ENCODE assay signal across 13 mouse cellular contexts in genomic region chr4:106970786-106971185, GRCm38 (mm10).
DNase-seq lines count a peak whose midpoint lies in the region; ATAC-seq and TF ChIP-seq lines count a peak whose summit lies in the region.
"Had no signal": no experiment of that assay in that cellular context is flagged by ENCODE, and none has a peak within 500 bp of the region (broad histone marks: within the 10 kb centered on the region; RNA-seq: fewer than 3 reads in every experiment).

No protein-coding gene starts in this region.

- no peak for TF ChIP-seq POLR2A in bone marrow macrophage, adult 2 months (IDR thresholded peaks at IDR 0.05; ENCODE audit: borderline replicate concordance, low read depth, low read length)

- no peak for TF ChIP-seq CTCF in bone marrow macrophage, adult 2 months (IDR thresholded peaks at IDR 0.05; ENCODE audit: low read depth, low read length)

- peaks cover 87% of the 10 kb centered on the region for H3K4me1 ChIP-seq in hindbrain, embryonic 12.5 days
- peaks cover 30% of the 10 kb centered on the region for H3K4me1 ChIP-seq in hindbrain, embryonic 11.5 days (replicated peaks; ENCODE audit: control insufficient read depth, insufficient read depth, low read length)
- H3K4me1 ChIP-seq in bone marrow macrophage, adult 2 months (ENCODE audit: control insufficient read depth, insufficient read depth, low read length): peaks cover 12% of the 10 kb centered on the region
- H3K4me1 ChIP-seq in megakaryocyte, embryonic 14.5 days: peaks cover 91% of the 10 kb centered on the region

- no peak overlapping the region for H3K4me2 ChIP-seq in hindbrain, embryonic 12.5 days (replicated peaks)
- H3K4me2 ChIP-seq in hindbrain, embryonic 11.5 days (replicated peaks; ENCODE audit: low read depth, low read length): no peak overlapping the region
- H3K4me2 ChIP-seq: embryonic facial prominence, embryonic 12.5 days; kidney, embryonic 15.5 days had no signal

- no peak overlapping the region for H3K4me3 ChIP-seq in hindbrain, embryonic 12.5 days
- no peak overlapping the region for H3K4me3 ChIP-seq in hindbrain, embryonic 11.5 days (ENCODE audit: low read depth, low read length)
- H3K4me3 ChIP-seq in bone marrow macrophage, adult 2 months (ENCODE audit: insufficient read depth, low read length): no peak overlapping the region
- peak overlapping the region; percentile 62 for H3K4me3 ChIP-seq in megakaryocyte, embryonic 14.5 days (replicated peaks)
- H3K4me3 ChIP-seq: embryonic facial prominence, embryonic 12.5 days; heart, embryonic 10.5 days; kidney, embryonic 15.5 days had no signal

- H3K9me3 ChIP-seq in hindbrain, embryonic 12.5 days (replicated peaks): no peaks in the 10 kb centered on the region
- no peaks in the 10 kb centered on the region for H3K9me3 ChIP-seq in hindbrain, embryonic 11.5 days (ENCODE audit: control insufficient read depth, low read length)
- peaks cover 1% of the 10 kb centered on the region for H3K9me3 ChIP-seq in megakaryocyte, embryonic 14.5 days
- H3K9me3 ChIP-seq: embryonic facial prominence, embryonic 12.5 days; heart, embryonic 10.5 days; kidney, embryonic 15.5 days had no signal

- H3K36me3 ChIP-seq in hindbrain, embryonic 12.5 days: 0 out of 2 replicates have a peak, but pooled peaks cover under 1% of the 10 kb centered on the region
- H3K36me3 ChIP-seq in hindbrain, embryonic 11.5 days (ENCODE audit: control insufficient read depth, insufficient read depth, low read length): no peaks in the 10 kb centered on the region
- peaks cover 32% of the 10 kb centered on the region for H3K36me3 ChIP-seq in megakaryocyte, embryonic 14.5 days (replicated peaks; ENCODE audit: low read length)

- 0 out of 2 replicates have a peak overlapping the region, but pooled peaks have one; percentile 19 for H3K27ac ChIP-seq in hindbrain, embryonic 12.5 days
- H3K27ac ChIP-seq in hindbrain, embryonic 11.5 days (ENCODE audit: low read depth, low read length): no peak overlapping the region
- peak overlapping the region; percentile 13; the same call in 1 of the 2 replicates for H3K27ac ChIP-seq in bone marrow macrophage, adult 2 months (ENCODE audit: insufficient read depth, low read depth, low read length)
- H3K27ac ChIP-seq: embryonic facial prominence, embryonic 12.5 days; kidney, embryonic 15.5 days had no signal

- DNase-seq in hindbrain, embryonic 11.5 days (ENCODE audit: low spot score): no peak
- peak; percentile 72 for DNase-seq in 416B (ENCODE audit: low read depth)
- DNase-seq in cerebellum, adult 9-11 months: no peak
- no peak for DNase-seq in layer of hippocampus, adult 8-10 months (ENCODE audit: low spot score in 2 of 2)
- DNase-seq: cerebellum, adult 11-12 months had no signal

- no peak overlapping the region for H3K9ac ChIP-seq in hindbrain, embryonic 12.5 days
- no peak overlapping the region for H3K9ac ChIP-seq in hindbrain, embryonic 11.5 days (ENCODE audit: low read depth, low read length)
- H3K9ac ChIP-seq: embryonic facial prominence, embryonic 12.5 days; kidney, embryonic 15.5 days had no signal

- H3K27me3 ChIP-seq in hindbrain, embryonic 12.5 days: no peaks in the 10 kb centered on the region
- no peaks in the 10 kb centered on the region for H3K27me3 ChIP-seq in hindbrain, embryonic 11.5 days (ENCODE audit: control insufficient read depth, insufficient read depth, low read length)
- no peaks in the 10 kb centered on the region for H3K27me3 ChIP-seq in megakaryocyte, embryonic 14.5 days (replicated peaks)
- H3K27me3 ChIP-seq: embryonic facial prominence, embryonic 12.5 days; kidney, embryonic 15.5 days had no signal

- WGBS in hindbrain, embryonic 12.5 days: 84% methylated on average over 7 of the region's 7 CpGs
- 90% methylated on average over 7 of the region's 7 CpGs for WGBS in hindbrain, embryonic 11.5 days

- ATAC-seq in hindbrain, embryonic 12.5 days (ENCODE audit: low FRiP score): no peak
- no peak for ATAC-seq in hindbrain, embryonic 11.5 days (ENCODE audit: low FRiP score)
- ATAC-seq in megakaryocyte-erythroid progenitor cell, adult 5-6 weeks (replicated peaks; ENCODE audit: low FRiP score, low TSS enrichment, poor library complexity, severe bottlenecking): no peak
- ATAC-seq: forebrain, embryonic 16.5 days had no signal
